Mouse (Mus musculus) ES-Bruce4 (cell line): ENCODE data around the gene Prm1. TPM values are rescaled to one million over a fixed set of nuclear protein-coding genes. Genes with fewer than 3 reads are reported as not detected.
A peak's percentile ranks its signal among the peaks of the same experiment; 100 is the strongest.

ENCODE experiments used
- H3K27ac ChIP-seq: 2 replicates; pipeline ENCODE4 v1.5.1; 2012; ENCODE audit warnings: low read length, inconsistent platforms; ENCODE audit not compliant: insufficient read depth
- H3K27me3 ChIP-seq: 2 replicates; pipeline ENCODE4 v1.6.1; 2012; ENCODE audit warnings: mild to moderate bottlenecking, low read length, inconsistent platforms; ENCODE audit not compliant: control insufficient read depth, poor library complexity, insufficient read depth, severe bottlenecking
- H3K36me3 ChIP-seq: 2 replicates; pipeline ENCODE4 v1.6.1; 2012; ENCODE audit warnings: inconsistent platforms, mild to moderate bottlenecking, low read length, moderate library complexity; ENCODE audit not compliant: control insufficient read depth, poor library complexity, insufficient read depth, severe bottlenecking
- H3K4me1 ChIP-seq: one replicate; pipeline ENCODE4 v1.8.1; 2011; ENCODE audit warnings: low read length; ENCODE audit not compliant: control insufficient read depth, insufficient read depth
- H3K4me3 ChIP-seq: 2 replicates; pipeline ENCODE4 v1.5.1; 2011; ENCODE audit warnings: low read depth, mild to moderate bottlenecking, low read length
- H3K9ac ChIP-seq: 2 replicates; pipeline ENCODE4 v1.6.1; 2012; ENCODE audit warnings: low read depth, mild to moderate bottlenecking, inconsistent platforms; ENCODE audit not compliant: poor library complexity, severe bottlenecking
- H3K9me3 ChIP-seq: replicated peaks from 2 replicates; pipeline ENCODE4 v1.6.1; 2012; ENCODE audit warnings: mild to moderate bottlenecking, low read length, inconsistent platforms; ENCODE audit not compliant: control insufficient read depth, poor library complexity, insufficient read depth, severe bottlenecking
- CTCF ChIP-seq: IDR thresholded peaks from one replicate; pipeline ENCODE4 v1.8.1; 2011; ENCODE audit warnings: low read depth, low read length
- EP300 ChIP-seq: IDR thresholded peaks from 2 replicates; pipeline ENCODE4 v1.6.1; 2011; ENCODE audit warnings: low read depth, low read length; ENCODE audit not compliant: insufficient read depth
- POLR2A ChIP-seq: IDR thresholded peaks from one replicate; pipeline ENCODE4 v1.8.1; 2011; ENCODE audit warnings: low read length; ENCODE audit not compliant: insufficient read depth
- polyA plus RNA-seq: library from polyadenylated mRNA; stranded (reverse); fragments of >200 nt; gene quantifications from 2 replicates; pipeline ENCODE4 v1.2.4, GENCODE M21; 2011; ENCODE audit warnings: low read depth; ENCODE audit not compliant: missing spikeins, insufficient read depth, insufficient read length

Gene Prm1
- polyA plus RNA-seq, 1 experiment, result not detected

GRCm38 (mm10) chr16:10790702-10791101 lies 14.9 kb downstream of the Prm1 start, which contains the start of gene Prm3:
Gene Prm3, minus strand, starts transcription at chr16:10790914.
- Histone ChIP-seq H3K9ac (no peak within 1 kb of the TSS), H3K4me1 (peaks cover 1% of the 10 kb centered on the region), H3K27ac (no peak within 1 kb of the TSS), H3K9me3 (no peaks in the 10 kb centered on the region), H3K27me3 (no peaks in the 10 kb centered on the region), H3K4me3 (no peak within 1 kb of the TSS), H3K36me3 (no peaks in the 10 kb centered on the region)
- TF ChIP-seq EP300 (no peak), CTCF (no peak), POLR2A (no peak)

GRCm38 (mm10) chr16:10788866-10789265 lies 16.8 kb downstream of the Prm1 start:
- H3K9me3 ChIP-seq, result no peaks in the 10 kb centered on the region
- no peak overlapping the region for H3K27ac ChIP-seq
- H3K4me1 ChIP-seq, result peaks cover 1% of the 10 kb centered on the region
- no peak for TF ChIP-seq POLR2A
- no peak for TF ChIP-seq CTCF
- TF ChIP-seq EP300, result no peak
- no peak overlapping the region for H3K9ac ChIP-seq
- no peaks in the 10 kb centered on the region; the same call in 1 of the 2 replicates for H3K27me3 ChIP-seq
- no peak overlapping the region for H3K4me3 ChIP-seq
- H3K36me3 ChIP-seq, result no peaks in the 10 kb centered on the region

GRCm38 (mm10) chr16:10788271-10788670 lies 17.4 kb downstream of the Prm1 start, which contains the start of gene Tnp2:
Gene Tnp2, minus strand, starts transcription at chr16:10788660.
- no peak within 1 kb of the TSS for H3K9ac ChIP-seq
- H3K27ac ChIP-seq, result no peak within 1 kb of the TSS
- peaks cover 1% of the 10 kb centered on the region for H3K4me1 ChIP-seq

GRCm38 (mm10) chr16:10787548-10788058 lies 18.0 kb downstream of the Prm1 start:
- Histone ChIP-seq H3K4me1 (peaks cover 1% of the 10 kb centered on the region), H3K4me3 (no peak overlapping the region), H3K27me3 (no peaks in the 10 kb centered on the region; the same call in 1 of the 2 replicates), H3K9ac (no peak overlapping the region), H3K27ac (no peak overlapping the region), H3K9me3 (no peaks in the 10 kb centered on the region), H3K36me3 (no peaks in the 10 kb centered on the region)
- TF ChIP-seq EP300, result no peak
- peak; percentile 11 for TF ChIP-seq CTCF
- TF ChIP-seq POLR2A, result no peak

More at GRCm38 (mm10) chr16:10788271-10788670, 17.4 kb downstream of the Prm1 start, which contains the start of gene Tnp2:
- Histone ChIP-seq H3K27me3 (no peaks in the 10 kb centered on the region; the same call in 1 of the 2 replicates), H3K36me3 (no peaks in the 10 kb centered on the region), H3K9me3 (no peaks in the 10 kb centered on the region), H3K4me3 (peak within 1 kb of the TSS; percentile 18)
- no peak for TF ChIP-seq CTCF
- no peak for TF ChIP-seq POLR2A
- TF ChIP-seq EP300, result no peak

- no peaks in the 10 kb centered on the region; the same call in 1 of the 2 replicates for H3K27me3 ChIP-seq
- H3K9me3 ChIP-seq, result no peaks in the 10 kb centered on the region
- no peak overlapping the region for H3K4me3 ChIP-seq
- no peak for TF ChIP-seq CTCF
- TF ChIP-seq POLR2A, result no peak
- TF ChIP-seq EP300, result no peak
- H3K4me1 ChIP-seq, result peaks cover 1% of the 10 kb centered on the region
- no peak overlapping the region for H3K9ac ChIP-seq
- H3K36me3 ChIP-seq, result no peaks in the 10 kb centered on the region
- H3K27ac ChIP-seq, result no peak overlapping the region
Observed at GRCm38 (mm10) chr16:10786782-10787547, 18.7 kb downstream of the Prm1 start.

GRCm38 (mm10) chr16:10786288-10786687 lies 19.4 kb downstream of the Prm1 start:
- H3K4me1 ChIP-seq, result peaks cover 1% of the 10 kb centered on the region
- H3K9ac ChIP-seq, result peak overlapping the region; percentile 84
- H3K27me3 ChIP-seq, result no peaks in the 10 kb centered on the region; the same call in 1 of the 2 replicates
- peak overlapping the region; percentile 15; the same call in 1 of the 2 replicates for H3K27ac ChIP-seq
- peak overlapping the region; percentile 67 for H3K4me3 ChIP-seq
- H3K9me3 ChIP-seq, result no peaks in the 10 kb centered on the region
- 0 out of 2 replicates have a peak, but pooled peaks have one; percentile 38 for TF ChIP-seq EP300
- TF ChIP-seq POLR2A, result no peak
- TF ChIP-seq CTCF, result peak; percentile 86
- H3K36me3 ChIP-seq, result no peaks in the 10 kb centered on the region
